Mouse (Mus musculus) midbrain, postnatal 0 days (tissue): ENCODE data around the gene Esd. TPM values are rescaled to one million over a fixed set of nuclear protein-coding genes. Genes with fewer than 3 reads are reported as not detected.

Source experiments
- ATAC-seq: fragments of 200-750 bp; cut with Nextera tagmentation; 2 replicates; pipeline ENCODE4 v1.8.0; 2017; ENCODE audit warnings: moderate number of reproducible peaks, mild to moderate bottlenecking, moderate TSS enrichment, moderate library complexity; ENCODE audit not compliant: low FRiP score
- DNase-seq: peaks from one replicate; pipeline ENCODE4 v3.0.0-alpha.2; 2015; ENCODE audit warnings: low spot score
- H3K27ac ChIP-seq: fragments of 300-500 bp; sonication (generic); 2 replicates; pipeline ENCODE4 v1.5.1; 2014; ENCODE audit warnings: low read depth, mild to moderate bottlenecking, low read length, mixed read lengths
- H3K27me3 ChIP-seq: fragments of 300-500 bp; sonication (generic); 2 replicates; pipeline ENCODE4 v1.6.1; 2014; ENCODE audit warnings: low read length, control low read depth, mixed read lengths; ENCODE audit not compliant: insufficient read depth
- H3K36me3 ChIP-seq: fragments of 300-500 bp; sonication (generic); 2 replicates; pipeline ENCODE4 v1.6.1; 2014; ENCODE audit warnings: low read length, control low read depth, mixed read lengths; ENCODE audit not compliant: insufficient read depth
- H3K4me1 ChIP-seq: fragments of 300-500 bp; sonication (generic); 2 replicates; pipeline ENCODE4 v1.6.1; 2014; ENCODE audit warnings: mild to moderate bottlenecking, control low read depth, antibody characterized with exemption, low read length, mixed read lengths; ENCODE audit not compliant: insufficient read depth
- H3K4me2 ChIP-seq: fragments of 300-500 bp; sonication (generic); 2 replicates; pipeline ENCODE4 v1.6.1; 2014; ENCODE audit warnings: low read depth, mild to moderate bottlenecking, low read length, mixed read lengths; ENCODE audit not compliant: poor library complexity, severe bottlenecking
- H3K4me3 ChIP-seq: fragments of 300-500 bp; sonication (generic); 2 replicates; pipeline ENCODE4 v1.5.1; 2014; ENCODE audit warnings: low read depth, mild to moderate bottlenecking, low read length, moderate library complexity
- H3K9ac ChIP-seq: fragments of 300-500 bp; sonication (generic); replicated peaks from 2 replicates; pipeline ENCODE4 v1.6.1; 2014; ENCODE audit warnings: mild to moderate bottlenecking, low read length, moderate library complexity, mixed read lengths; ENCODE audit not compliant: poor library complexity, severe bottlenecking
- H3K9me3 ChIP-seq: fragments of 300-500 bp; sonication (generic); 2 replicates; pipeline ENCODE4 v1.6.1; 2016; ENCODE audit warnings: low read length, control low read depth
- CTCF ChIP-seq: IDR thresholded peaks from 2 replicates; pipeline ENCODE4 v1.5.1; 2016; ENCODE audit warnings: antibody characterized with exemption, mild to moderate bottlenecking
- WGBS: fragments of 180-500 bp; shearing (Covaris S2); extraction: QIAGEN DNeasy Blood & Tissue Kit; methylation state at CpG from one replicate; pipeline ENCODE4 v1.1.7; 2014; 5-methylcytosine and 5-hydroxymethylcytosine counted together
- polyA plus RNA-seq: library from polyadenylated mRNA; unstranded; fragments of >200 nt; fragmentation: Nextera tagmentation; extraction: Ambion mirVana; gene quantifications from 2 replicates; pipeline ENCODE4 v1.2.1, GENCODE M21; 2015
- total RNA-seq: library from RNA; depleted of rRNA; stranded (reverse); fragments of >200 nt; gene quantifications from 2 replicates; pipeline ENCODE4 v1.2.3, GENCODE M21; 2014

Esd gene
- total and polyA plus RNA-seq, 2 experiments from 2014 or later = 135 to 195 TPM

DNA sequence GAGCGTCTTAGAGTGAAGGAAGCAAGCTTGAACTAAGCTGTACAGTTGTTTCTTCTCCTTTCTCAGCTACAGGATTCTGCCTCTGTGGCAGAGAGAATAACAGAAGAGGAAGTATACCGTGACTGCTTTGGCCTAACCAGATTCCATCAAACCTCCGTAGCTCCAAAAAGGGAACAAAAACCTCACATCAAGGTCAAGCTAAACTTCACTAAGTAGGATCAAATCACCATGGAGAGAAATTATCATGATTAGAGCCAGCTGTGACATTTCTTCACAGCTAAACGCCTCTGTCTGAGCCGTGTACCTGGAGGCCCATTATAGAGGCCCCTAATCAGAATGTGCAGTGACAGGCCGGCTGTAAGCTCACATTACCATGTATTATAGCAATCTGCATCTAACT, 28.2 kb upstream of the Esd start:
- Histone ChIP-seq H3K9me3 (no peaks in the 10 kb centered on the region), H3K36me3 (no peaks in the 10 kb centered on the region), H3K4me2 (no peak overlapping the region), H3K27ac (no peak overlapping the region), H3K27me3 (no peaks in the 10 kb centered on the region), H3K9ac (no peak overlapping the region), H3K4me1 (no peaks in the 10 kb centered on the region), H3K4me3 (no peak overlapping the region)
- WGBS = 48% methylated on average over 6 of the region's 6 CpGs
- TF ChIP-seq CTCF = no peak
- ATAC-seq (no peak), DNase-seq (no peak)

DNA sequence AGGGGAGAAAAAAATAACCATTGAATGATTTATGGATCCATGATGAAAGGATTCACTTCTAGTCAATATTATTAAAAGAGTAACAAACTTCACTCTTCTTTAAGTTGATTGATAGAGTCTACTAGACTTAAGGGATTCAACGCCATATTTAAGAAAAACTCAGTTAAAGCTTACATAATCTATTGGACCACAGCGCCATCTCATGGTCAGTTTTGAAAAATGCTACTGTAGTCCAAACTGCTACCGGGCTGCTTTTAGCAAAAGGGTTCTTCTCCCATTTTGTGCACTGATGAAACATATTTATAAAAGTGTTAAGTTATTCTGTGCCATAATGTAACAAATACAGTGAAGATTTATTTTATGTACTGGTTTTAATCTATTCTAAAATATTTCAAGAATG, 23.0 kb upstream of the Esd start:
- TF ChIP-seq CTCF = peak; percentile 79
- no peak overlapping the region for H3K27ac ChIP-seq

DNA sequence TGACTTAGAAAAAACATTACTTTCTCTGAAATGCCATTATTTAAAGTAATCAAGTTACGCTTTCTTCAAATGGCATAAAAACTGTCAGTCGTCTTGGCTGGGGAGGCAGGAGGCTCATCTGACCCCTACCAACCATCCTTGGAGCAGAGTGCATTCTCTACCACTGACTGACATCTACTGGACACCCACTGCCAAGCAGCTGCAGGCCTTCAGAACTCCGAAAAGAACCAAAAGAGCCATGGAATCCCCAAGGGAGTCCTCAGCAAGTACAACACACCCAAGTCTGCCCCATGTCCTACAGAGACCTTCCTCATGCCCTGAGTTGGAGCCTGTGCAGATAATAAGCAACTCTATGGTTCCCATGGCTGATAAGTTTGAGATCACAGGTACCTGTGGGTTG, 8.6 kb upstream of the Esd start:
- Histone ChIP-seq H3K4me2 (no peak overlapping the region), H3K27ac (no peak overlapping the region), H3K36me3 (no peaks in the 10 kb centered on the region), H3K4me3 (no peak overlapping the region), H3K27me3 (no peaks in the 10 kb centered on the region), H3K9me3 (no peaks in the 10 kb centered on the region), H3K9ac (no peak overlapping the region), H3K4me1 (no peaks in the 10 kb centered on the region)
- TF ChIP-seq CTCF = peak; percentile 41
- DNase-seq (no peak), ATAC-seq (no peak)
- WGBS = 80% methylated on average over 3 of the region's 3 CpGs

More for the DNA sequence above, 23.0 kb upstream of the Esd start:
- DNase-seq (peak; percentile 82), ATAC-seq (no peak)
- H3K9me3 ChIP-seq = no peaks in the 10 kb centered on the region
- H3K36me3 ChIP-seq = no peaks in the 10 kb centered on the region
- H3K4me1 ChIP-seq = no peaks in the 10 kb centered on the region
- no peak overlapping the region for H3K9ac ChIP-seq
- H3K27me3 ChIP-seq = no peaks in the 10 kb centered on the region
- WGBS = 21% methylated on average over 3 of the region's 3 CpGs
- H3K4me2 ChIP-seq = no peak overlapping the region
- H3K4me3 ChIP-seq = no peak overlapping the region

DNA sequence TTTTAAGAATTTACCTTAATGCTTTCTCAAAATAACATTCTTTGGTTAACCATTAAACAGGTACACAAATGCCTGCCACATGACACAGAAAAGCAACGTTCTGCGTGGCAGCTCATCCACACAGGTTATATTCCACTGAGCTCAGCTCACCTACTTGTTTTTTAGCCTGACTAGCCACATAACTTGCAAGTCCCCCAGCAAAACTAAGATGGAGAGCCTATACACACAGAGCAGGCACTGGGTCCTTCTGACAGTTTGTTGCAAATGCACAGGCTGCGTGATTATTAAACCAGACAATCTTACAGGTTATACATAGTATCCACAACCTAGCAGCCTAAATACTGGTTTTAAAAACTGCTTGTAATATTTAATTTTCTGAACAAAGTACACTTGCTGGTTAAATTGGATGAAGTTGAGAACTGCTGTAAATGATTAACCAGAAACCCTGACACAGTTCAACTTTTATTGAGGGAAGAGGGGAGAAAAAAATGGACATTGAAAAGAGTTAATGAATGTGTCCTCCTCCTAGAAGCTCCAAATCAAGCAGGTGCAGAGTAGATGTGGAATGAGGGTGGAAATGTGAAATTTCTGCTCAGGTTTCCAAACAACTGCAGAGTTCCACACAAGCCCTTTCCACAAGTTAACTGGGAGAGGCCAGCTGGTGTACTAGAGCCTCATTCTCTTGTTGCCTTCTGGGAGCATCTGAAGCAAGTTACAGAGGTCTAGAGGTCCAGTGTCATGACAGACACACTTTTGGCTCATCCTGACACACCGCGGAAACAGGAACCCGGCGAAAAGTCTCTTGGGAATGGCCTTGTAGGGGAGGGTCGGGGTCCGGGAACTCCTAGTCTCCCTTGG, 647 bp upstream of the Esd start:
- Histone ChIP-seq H3K4me3 (peak overlapping the region; percentile 85), H3K4me2 (peak overlapping the region; percentile 83), H3K27me3 (no peaks in the 10 kb centered on the region), H3K4me1 (no peaks in the 10 kb centered on the region), H3K27ac (no peak overlapping the region; the same call in 1 of the 2 replicates), H3K36me3 (no peaks in the 10 kb centered on the region), H3K9ac (peak overlapping the region; percentile 83), H3K9me3 (no peaks in the 10 kb centered on the region)
- ATAC-seq = peak; percentile 39; the same call in 1 of the 2 replicates
- 32% methylated on average over 9 of the region's 9 CpGs for WGBS
- TF ChIP-seq CTCF = no peak
- no peak for DNase-seq

DNA sequence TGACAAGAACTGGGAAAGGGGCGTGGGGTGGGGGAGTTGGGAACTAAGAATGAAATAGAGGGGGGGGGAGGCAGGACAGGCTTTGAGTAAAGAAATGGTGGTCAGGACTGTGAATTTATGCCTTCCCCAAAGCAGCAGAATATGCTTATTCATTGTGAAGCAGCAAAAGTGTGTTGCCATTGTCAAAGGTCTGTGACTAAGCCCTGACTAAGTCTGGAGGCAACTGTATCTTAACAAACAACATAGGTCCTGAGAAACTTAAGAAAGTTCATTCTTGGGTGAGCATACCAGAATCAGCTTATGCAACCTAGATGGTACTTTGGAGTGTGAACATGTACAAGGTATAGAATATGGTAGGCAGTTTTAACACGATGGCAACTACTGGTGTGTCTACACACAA, 1.3 kb downstream of the Esd start:
- H3K27me3 ChIP-seq = no peaks in the 10 kb centered on the region
- no peaks in the 10 kb centered on the region for H3K9me3 ChIP-seq
- 48% methylated on average over 2 of the region's 2 CpGs for whole genome bisulfite sequencing
- no peak overlapping the region for H3K9ac ChIP-seq
- ATAC-seq (no peak), DNase-seq (no peak)
- H3K4me1 ChIP-seq = no peaks in the 10 kb centered on the region
- no peak overlapping the region for H3K27ac ChIP-seq
- no peaks in the 10 kb centered on the region; the same call in 1 of the 2 replicates for H3K36me3 ChIP-seq
- peak overlapping the region; percentile 83 for H3K4me2 ChIP-seq
- H3K4me3 ChIP-seq = no peak overlapping the region; the same call in 1 of the 2 replicates
- TF ChIP-seq CTCF = no peak

DNA sequence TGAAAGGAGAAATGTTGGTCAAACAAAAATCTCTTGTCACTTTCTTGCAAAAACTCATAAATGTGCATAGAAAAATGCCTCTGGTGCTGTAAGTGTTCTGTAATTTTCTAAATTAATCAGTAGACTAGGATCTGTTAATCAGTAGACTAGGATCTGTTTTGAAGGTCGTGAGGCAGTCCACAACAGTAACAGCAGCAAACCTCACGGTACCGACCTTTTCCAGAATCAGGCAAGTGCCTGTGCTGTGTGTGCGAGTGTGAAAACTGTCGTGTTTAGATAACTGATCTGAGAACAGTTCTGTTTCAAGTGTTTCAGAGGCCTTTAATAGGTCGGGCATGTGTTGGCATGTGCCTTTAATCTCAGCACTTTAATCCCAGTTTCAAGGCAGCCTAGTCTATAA, 3.4 kb downstream of the Esd start:
- peaks cover 10% of the 10 kb centered on the region for H3K36me3 ChIP-seq
- no peak for TF ChIP-seq CTCF
- no peak overlapping the region for H3K4me3 ChIP-seq
- H3K9ac ChIP-seq = no peak overlapping the region
- WGBS = 91% methylated on average over 6 of the region's 6 CpGs
- ATAC-seq = no peak
- H3K9me3 ChIP-seq = no peaks in the 10 kb centered on the region
- H3K27me3 ChIP-seq = no peaks in the 10 kb centered on the region
- no peak overlapping the region for H3K27ac ChIP-seq
- DNase-seq = no peak
- no peak overlapping the region for H3K4me2 ChIP-seq
- no peaks in the 10 kb centered on the region for H3K4me1 ChIP-seq
